Mouse (Mus musculus): ENCODE results near the gene Myd88.

DNA sequence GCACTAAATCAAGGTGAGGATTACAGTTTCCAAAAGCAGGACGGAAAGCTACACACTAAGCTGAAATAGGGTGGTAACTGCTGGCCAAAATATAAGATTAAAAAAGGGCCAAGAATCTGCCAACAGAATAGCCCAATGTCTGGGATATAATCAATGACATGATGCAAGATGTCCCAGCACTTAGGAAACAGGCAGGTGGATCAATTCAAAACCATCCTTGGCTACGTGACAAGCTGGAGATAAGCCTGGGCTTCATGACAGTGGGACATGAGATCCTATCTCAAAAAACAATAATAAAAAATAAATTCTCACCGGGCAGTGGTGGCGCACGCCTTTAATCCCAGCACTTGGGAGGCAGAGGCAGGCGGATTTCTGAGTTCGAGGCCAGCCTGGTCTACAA, 35.3 kb downstream of the Myd88 start:
- TF ChIP-seq CTCF (IDR thresholded peaks at IDR 0.05; ENCODE audit: borderline replicate concordance, insufficient read depth, low read length) (no peak), POLR2A (IDR thresholded peaks at IDR 0.05; ENCODE audit: low read depth, low read length) (no peak)
